Mouse (Mus musculus): ENCODE measurements around the gene Kctd3.

DNA sequence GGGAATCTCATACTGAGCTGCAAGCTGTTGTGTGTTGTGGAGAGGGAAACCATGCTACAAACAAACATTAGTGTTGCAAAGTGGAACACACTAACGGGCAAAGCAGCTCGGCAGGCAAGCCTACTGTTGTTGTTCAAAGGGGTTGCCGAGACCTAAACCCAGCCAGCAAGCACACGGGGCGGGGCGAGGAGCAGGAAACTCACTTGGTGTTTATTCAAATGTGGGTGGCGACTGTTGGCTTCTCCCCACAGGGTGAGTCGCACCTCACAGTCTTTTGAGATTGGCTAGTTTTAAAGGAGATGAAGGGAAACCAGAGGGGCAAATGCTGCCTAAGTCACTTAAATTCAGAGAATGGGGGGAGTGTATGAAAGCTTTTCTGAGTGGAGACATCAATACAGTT, 62.3 kb downstream of the Kctd3 start:
- no peak for TF ChIP-seq GATA1 (IDR thresholded peaks at IDR 0.05; ENCODE audit: low read length)
- TF ChIP-seq TAL1 (IDR thresholded peaks at IDR 0.05; ENCODE audit: low read length), result no peak
